Mouse (Mus musculus): Measurements from ENCODE around the gene Arl6ip1.
"Not testable (repeated sequence)": the region's sequence is repeated elsewhere in the genome, so short reads cannot be mapped to it uniquely, and the experiment has no call there.

The Arl6ip1 gene

DNA sequence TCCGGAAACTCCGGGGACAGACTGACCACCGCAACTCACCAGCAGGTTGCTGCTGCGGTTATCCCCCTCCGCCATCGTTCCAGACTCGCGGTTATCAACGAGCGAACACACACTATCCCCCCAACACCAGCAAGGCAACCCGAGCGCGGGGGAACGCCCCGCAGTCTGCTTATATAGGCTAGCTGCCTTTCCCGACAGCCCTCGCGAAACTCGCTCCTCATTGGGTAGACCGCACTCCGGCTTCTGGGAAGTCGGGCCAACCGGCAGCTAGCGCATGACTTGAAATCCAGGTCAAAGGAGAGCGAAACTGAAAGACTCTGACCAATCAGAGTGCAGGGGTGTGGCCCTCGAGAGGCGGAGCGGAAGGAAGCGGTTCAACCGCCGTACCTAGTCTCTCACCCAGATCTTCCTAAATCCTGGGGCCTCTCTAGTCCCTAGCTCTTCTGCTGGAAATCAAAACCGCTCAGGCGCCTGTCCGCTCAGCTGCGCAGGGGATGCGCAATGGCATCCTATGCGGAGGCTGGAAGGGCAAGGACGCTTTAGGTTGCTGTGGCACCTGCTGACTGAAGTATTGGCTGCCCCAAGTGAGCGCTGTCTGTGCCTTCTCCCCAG lies at the start of gene Arl6ip1:
TSS of gene Arl6ip1 (minus strand) at position 233 of the 612 bp plus-strand sequence.
- DNase-seq (ENCODE audit: low spot score), result peak; percentile 97

DNA sequence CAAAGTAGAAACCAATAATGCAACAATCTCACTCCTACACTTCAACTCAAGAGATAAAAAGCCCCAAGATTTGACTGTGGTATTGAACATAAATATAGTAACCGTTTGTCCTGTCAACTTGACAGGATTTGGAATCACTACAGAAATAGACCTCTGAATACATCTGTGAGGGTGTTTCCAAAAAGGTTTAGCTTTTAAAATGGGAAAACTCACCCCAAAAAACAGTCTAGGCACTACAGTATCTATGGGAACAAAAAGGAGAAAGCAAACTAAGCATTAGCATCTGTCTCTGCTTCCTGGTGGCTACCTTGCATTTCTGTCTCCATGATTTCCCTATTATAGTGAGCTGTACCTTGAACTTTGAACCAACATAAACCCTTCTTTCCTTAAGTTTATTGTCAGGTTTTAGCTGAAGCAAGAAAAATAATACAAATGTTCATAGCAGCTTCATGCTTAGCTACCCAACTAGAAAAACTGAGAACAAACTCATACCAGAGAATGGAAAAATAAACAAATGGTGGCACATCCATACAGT lies 46.4 kb upstream of the Arl6ip1 start:
- no peak for DNase-seq (ENCODE audit: low spot score)

DNA sequence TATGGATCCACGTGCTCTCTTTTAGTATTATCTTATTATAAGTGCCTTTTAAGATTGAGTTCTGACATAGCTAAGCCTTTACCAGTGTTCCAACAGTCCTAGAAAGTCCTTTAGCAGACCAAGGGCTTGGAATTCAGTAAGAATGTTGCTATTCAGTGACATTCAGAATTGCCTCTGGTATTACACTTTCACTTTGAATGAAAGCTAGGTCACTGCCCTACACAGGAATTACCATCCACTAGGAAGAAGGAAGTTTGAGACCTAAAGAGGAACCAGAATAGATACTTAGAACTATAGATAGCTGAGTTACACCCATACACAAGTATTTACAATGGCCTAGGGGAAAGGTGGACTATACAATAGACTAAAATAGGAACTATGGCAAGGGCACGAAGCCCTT lies 40.7 kb upstream of the Arl6ip1 start:
- DNase-seq (ENCODE audit: low spot score), result not testable (repeated sequence)

DNA sequence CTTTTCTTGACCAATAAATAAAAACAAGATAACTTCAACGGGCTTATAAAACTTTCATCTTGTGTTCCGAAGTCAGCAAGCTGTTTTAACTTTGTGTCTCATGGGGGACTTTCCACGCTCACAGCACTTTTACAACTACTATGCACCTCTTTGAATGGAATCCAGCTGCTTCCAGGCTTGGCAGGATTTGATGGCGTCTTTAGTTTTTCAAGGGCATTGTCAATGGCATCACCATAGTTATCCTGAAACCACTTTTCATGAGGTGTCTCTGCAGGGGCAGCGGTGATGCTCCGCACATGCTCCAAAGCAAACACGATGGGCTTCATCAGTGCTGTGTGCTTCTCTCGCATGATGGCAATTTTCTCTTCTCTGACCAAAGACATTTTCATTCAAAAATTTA lies 33.5 kb upstream of the Arl6ip1 start:
- DNase-seq (ENCODE audit: low spot score), result no peak

DNA sequence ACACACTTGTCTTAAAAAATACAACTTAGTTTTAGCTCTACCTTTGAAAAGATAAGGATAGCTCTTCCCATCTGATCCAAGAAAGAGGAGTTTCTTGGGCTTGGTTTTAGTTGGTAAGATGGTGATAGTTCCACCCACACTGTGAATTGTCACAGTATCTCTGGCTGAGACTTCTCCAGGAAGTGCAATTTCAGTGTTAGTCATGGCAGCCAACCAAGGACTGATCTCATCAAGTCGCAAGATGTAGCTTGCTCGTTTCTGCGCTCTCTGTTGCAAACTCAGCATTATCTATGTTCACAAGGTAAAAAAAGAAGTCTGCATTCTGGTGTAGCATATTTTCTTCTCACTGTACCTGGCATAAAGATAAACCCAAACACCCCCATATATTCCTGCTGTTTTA lies 30.7 kb upstream of the Arl6ip1 start:
- no peak for DNase-seq (ENCODE audit: low spot score)

DNA sequence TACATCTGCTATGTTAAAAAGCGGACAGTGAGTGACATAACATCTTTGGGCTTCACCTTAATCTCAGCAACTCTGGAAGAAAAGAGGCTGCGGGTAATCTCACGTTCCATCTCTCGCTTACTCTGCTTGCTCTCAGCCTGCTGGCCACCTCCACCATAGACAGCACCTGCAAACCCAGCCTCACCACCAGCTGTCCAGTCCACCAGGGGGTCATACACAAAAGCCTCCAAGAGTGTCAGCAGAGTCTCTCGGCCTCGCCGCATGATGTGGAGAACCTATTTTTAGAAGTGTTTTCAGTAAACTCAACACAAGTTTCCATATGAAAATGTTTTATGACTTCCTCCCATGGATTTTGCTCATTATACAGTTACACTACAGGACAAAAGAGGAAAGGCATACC lies 27.0 kb upstream of the Arl6ip1 start:
- no peak for DNase-seq (ENCODE audit: low spot score)

DNA sequence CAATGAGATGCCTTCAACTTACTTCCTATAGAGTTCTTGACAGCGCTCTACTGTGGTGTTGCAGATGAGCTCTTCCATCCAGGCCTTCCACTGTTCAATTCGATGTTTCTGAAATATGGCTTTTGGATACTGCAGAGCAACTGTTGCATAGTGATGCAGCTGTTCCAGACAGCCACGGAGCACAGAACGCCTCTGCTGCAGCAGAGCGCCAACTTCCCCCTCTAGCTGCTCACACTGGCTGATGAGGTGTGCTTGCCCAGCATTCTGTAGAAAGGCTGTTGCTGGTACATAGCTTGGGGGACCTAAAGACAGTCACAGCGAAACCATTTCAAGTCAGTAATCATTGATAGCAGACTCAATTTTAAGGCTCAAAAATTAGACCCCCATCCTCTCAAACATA lies 24.7 kb upstream of the Arl6ip1 start:
- DNase-seq (ENCODE audit: low spot score), result no peak

DNA sequence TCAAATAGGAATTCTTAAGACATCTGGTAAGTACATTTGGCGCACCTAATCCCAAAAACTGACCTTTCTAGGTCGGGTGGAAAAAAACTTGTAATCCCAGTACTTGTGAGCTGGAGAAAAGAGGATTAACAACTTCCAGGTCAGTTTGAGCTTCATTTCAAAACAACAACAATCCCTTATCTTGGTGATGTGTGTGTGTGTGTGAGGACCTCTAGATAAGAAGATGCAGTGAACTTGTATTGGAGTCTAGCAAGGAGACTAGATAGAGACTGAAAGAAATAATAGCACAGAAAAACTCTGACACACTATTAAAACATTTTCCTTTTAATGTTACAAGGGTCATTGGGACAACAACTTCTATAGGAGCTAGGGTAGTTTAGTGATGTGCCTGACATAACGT lies 14.1 kb upstream of the Arl6ip1 start:
- DNase-seq (ENCODE audit: low spot score), result no peak

DNA sequence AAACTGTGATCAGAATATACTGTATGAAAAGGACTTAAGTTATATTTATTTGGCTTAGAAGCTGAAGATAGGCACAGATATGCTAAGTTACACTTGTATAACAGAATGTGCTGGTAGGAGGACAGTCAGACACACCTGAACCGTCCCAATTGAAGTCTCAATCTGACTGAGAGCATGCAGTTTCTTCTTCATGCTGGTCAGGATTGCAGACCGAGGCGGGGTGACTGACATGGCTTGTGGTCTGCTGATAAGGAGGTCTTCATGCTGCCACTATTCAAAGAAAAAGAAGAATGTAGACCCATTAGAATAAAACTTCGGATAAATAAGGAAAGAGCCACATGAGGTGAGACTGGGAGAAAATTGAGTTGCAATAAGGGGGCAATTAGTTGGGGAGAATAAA lies 13.7 kb upstream of the Arl6ip1 start:
- no peak for DNase-seq (ENCODE audit: low spot score)

DNA sequence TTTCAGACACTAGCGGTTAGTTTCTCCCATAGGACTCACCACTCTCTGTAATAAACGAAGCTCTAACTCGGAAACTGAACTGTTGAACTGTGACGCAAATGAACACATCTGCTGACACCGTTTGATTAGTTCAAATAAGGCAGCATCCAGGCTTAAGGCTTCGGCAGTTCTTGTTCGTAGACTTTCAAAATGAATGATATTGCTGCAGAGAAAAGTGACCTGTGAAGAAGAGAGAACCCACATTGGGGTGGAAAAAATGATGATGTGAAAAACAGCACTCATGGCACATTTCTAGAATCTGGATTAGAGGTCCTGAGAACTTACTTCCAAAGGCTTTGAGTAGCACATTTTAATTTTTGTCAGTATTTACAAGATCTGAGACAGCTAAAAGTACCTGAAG lies 11.8 kb upstream of the Arl6ip1 start:
- no peak for DNase-seq (ENCODE audit: low spot score)

DNA sequence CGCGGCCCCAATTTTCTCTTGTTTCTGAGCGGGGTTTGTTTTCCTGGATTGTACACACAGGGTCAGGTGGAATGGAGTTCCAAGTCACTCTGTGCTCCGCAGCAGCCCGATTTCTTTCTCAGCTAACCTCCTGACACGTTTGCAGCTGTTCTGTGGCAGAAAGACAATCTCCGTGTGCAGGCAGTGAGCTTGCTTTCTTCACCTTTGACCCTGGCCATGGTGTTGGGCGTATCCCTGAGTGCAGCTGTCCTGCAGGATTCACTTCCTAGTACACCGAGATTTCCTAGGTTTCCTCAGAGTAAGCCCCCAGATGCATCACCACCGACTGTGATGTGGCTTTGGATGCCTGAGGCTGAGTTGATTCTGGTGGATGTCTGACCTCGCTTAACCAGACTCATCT lies 5.7 kb upstream of the Arl6ip1 start:
- no peak for DNase-seq (ENCODE audit: low spot score)

DNA sequence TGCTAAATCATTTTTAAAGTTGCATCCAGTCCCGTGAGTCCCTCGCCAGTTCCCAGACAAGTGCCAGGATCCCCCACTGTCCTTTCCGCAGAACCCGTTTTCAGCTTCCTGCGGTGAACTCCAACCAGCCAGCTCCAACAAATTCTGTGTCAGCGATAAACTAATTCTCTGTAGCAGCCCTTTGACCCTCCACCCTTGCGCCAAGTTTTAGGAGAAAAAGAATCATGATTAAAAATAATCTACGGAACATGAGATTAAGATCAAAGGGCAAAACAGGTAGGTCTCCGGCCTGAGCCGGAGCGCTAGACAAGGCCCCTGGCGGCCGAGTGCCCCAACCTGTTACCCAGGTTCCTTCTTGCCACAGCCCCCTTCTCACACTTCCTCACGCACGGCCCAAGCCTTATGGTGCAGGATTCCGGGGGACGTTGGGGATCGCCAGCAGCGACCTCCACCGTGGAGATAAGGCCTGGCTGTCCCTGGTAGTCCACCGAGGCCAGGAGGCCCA lies 485 bp downstream of the Arl6ip1 start:
- peak; percentile 74 for DNase-seq (ENCODE audit: low spot score)

DNA sequence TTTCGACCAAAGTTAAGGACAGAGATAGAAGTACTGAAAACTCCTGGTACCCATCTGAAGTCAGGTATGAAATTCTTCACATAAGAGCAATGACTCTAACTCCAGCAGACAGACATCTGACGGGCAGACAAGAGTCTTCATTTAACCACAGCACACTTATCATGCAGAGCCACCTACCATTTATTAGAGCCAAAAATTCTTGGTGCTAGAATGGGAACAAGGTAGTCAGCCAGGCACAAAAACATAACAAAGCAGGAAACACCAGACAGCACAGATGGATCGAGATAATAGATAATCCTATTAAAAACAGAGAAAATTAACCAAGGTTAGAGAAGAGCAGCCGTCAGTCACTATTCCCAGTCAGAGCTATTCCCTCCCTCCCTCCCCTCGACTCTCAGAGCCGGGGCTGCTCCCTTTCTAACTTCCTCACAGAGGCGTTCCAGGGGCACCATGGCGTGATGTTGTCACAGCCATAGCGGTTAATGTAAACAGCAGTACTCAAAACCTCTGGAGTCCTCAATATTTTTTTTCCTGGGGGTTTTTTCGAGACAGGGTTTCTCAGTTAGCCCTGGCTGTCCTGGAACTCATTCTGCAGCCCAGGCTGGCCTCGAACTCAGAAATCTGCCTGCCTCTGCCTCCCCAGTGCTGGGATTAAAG lies 3.1 kb downstream of the Arl6ip1 start:
- DNase-seq (ENCODE audit: low spot score), result no peak

DNA sequence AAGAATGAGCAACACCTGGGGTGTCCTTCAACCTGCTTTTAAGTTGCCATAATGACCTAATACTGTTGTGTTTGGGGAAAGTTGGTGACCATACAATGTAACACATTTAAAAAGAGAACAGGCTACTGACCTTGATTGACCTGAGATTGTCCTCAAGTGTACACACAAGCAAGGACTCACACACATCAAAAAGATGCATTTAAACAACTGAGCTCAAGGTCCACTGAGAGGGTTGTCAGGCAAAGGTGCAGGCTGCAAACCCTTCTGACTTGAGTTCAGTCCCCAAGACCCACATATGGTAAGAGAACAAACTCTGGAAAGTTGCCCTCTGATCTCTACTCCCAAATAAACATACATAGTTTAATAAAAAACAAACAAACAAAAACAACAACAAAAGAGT lies 3.7 kb downstream of the Arl6ip1 start:
- DNase-seq (ENCODE audit: low spot score), result no peak

DNA sequence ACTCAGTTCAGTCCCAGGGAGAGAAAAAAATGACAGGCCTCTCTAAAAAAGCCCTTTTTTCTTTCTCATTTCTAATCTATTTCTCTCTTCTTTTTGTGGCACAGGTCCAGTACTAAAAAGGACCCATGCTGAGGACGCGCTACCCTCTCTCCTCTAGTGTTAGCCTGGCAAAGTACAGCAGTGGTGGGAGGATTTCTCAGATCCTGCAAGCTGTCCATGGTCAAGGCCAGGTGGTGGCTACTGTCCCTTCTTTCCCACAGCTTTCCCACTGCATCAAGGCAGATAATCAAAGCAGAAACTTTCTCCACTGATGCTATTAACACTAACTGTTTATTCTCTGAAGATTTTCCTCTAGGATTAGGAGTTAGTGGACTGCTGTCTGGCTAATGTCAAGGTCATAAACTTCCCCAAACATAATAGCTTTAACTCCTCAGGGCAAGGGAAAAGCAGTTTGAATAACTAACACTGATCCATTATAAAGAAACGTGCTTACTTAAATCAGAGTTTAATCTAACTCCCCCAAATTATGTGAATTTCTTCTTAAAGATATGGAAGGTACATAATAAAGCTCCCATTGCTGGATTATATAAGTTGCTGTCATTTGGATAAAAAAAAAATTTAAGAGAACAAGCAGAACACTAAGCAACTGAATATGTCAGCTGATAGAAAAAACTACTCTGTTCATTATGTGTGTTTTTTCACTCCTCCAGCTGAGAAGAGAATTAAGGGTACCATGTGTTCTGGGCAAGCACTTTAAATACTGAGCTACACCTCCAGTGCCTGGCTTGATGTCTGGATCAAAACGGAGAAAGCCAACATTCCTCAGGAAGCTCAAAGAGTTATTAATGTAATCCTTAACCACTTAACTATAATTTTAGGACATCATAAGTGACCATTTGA lies 5.7 kb downstream of the Arl6ip1 start:
- no peak for DNase-seq (ENCODE audit: low spot score)

DNA sequence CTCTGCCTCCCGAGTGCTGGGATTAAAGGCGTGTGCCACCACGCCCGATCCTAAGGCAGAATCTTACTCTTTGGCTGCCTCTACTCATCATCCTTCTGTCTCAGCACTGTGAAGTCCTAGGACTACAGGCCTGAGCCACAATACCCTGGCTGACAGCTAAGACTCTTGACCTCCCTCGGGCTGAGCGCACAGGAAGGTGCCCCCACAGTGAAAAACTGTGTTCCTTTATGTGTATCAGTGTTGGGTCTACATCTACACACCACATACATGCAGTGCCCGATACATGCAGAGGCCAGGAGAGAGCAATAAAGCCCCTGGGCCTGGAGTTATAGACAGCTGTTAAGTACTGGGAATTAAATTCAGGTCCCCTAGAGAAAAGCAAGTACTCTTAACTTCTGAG lies 7.2 kb downstream of the Arl6ip1 start:
- DNase-seq (ENCODE audit: low spot score), result no peak

DNA sequence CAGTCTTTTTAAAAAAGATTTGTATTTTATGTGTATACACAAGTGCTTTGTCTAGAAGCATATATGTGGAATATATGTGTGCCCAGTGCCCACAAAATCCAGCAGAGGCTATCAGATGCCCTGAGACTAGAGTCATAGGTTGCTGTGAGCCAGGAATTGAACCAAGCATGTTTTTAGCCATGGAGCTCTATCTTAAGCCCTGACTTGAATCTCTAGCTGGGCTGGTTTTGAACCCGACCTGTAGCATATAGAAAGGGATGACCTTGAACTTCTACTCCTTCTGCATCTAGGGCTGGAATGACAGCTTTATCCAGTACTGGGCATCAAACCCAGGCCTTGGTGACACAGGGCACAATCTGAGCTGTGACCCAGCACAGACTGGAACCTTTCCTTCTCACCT lies 8.8 kb downstream of the Arl6ip1 start:
- no peak for DNase-seq (ENCODE audit: low spot score)

DNA sequence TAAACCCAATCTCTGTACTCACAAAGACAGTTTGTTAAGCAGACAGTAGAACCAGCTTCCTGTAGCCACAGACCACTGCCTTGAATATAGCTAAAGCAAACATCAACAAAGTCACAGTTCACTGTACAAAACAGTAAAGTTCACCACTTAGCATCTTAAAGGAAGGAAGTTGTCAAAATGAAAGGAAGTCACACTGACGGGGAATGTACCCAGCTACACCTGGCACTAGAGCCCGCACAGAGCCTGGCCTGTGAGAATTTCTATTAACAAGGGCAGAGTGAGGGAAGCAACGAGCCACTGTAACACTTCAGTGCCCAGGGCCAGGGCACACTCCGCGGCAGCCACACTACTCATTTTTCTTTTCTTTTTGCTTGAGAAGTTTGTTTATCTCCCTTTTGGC lies 9.5 kb downstream of the Arl6ip1 start:
- DNase-seq (ENCODE audit: low spot score), result no peak

DNA sequence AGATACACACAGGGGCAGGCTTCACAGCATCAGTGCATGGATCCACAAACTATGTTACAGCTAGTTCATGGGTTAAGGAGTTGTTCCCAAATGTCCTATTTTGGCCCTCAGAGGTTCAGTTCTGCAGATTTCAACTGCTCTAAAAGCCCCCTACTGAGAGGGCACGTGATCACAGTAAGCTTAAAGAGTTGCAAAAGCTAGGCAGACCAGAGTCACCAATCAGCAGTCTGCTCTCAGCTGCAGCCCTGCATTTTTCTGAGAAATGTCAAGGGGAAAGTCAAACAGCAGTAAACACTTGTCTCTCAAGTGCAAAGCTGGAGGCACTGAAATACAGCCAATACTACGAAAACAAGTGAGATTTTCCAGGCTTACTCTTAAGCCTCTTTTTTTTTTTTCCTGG lies 10.3 kb downstream of the Arl6ip1 start:
- DNase-seq (ENCODE audit: low spot score), result no peak

DNA sequence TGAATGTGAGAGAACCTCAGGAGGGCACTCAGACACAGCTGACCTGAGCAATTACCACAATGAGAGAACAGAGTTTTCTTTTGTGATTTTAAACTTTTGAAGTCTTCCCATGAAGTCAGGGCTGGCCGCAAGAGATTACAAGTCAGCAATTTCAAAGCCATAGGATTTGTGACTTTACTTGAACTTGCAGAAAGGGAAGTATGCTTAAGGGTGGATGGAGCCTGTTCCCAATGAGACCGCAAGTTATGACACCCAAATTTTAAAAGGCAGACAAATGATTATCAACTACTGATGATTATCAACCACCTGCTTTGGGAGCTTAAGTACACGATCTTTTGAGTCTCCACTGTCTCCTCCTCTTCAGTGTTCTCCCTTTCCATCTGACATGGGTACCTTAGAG lies 11.0 kb downstream of the Arl6ip1 start:
- DNase-seq (ENCODE audit: low spot score), result no peak

DNA sequence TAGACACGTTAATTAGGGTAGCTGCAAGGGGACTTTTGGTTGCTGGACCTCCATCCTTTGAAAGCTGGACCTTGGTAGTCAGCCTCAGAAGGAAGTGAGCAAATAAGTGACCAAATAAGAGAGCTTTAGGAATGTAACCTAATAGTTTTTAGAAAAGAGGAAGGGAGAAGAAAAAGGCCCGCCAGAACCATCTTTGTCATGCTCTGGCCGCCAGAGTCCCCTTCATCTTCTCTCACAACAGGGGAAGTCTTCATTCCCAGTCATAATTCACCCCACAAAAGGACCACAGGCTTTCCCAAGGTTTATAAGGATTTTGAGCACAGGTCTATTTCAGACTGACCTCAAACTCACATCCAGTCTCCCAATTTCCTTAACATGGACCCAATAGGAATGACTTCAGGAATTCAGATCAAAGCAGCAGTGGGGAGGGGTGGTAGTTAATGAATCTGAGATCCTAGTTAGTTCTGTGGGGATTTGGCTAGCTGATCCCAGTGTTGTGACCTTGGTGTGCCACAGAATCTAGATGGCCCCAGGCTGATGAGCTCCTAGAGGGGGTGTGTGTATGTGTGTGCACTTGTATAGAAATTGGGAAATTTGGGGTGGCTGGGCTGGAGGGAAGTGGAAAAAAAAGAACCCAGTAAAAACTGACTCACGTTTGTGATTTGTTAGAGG lies 11.8 kb downstream of the Arl6ip1 start:
- DNase-seq (ENCODE audit: low spot score), result no peak

All from urinary bladder, postnatal 14 days (tissue).